Comparison of ENCODE assay signal across 24 mouse cellular contexts in genomic region chr13:43975281-43975680, GRCm38 (mm10).
"Had no signal": no experiment of that assay in that cellular context is flagged by ENCODE, and none has a peak within 500 bp of the region (broad histone marks: within the 10 kb centered on the region; RNA-seq: fewer than 3 reads in every experiment).

No protein-coding gene starts in this region.

- H3K27ac ChIP-seq: heart, embryonic 10.5 days; hindbrain, embryonic 13.5 days; hindbrain, embryonic 15.5 days; kidney, embryonic 15.5 days; kidney, postnatal 0 days; liver, embryonic 13.5 days; liver, embryonic 15.5 days had no signal

- H3K9me3 ChIP-seq: heart, embryonic 10.5 days; heart, embryonic 12.5 days; hindbrain, embryonic 13.5 days; hindbrain, embryonic 15.5 days; kidney, embryonic 15.5 days; liver, embryonic 13.5 days; liver, embryonic 15.5 days had no signal

- ATAC-seq: intestine, embryonic 16.5 days had no signal

- DNase-seq: gastrocnemius, postnatal 14 days; gastrocnemius, postnatal 36 days; heart, adult 18-20 months; heart, postnatal 10 days; heart, postnatal 36 days; kidney, adult 11 months; kidney, adult 2 months; kidney, adult 9 months; kidney, postnatal 14 days; kidney, postnatal 36 days; layer of hippocampus, adult 9-11 months; layer of hippocampus, postnatal 36 days; left cerebral cortex, postnatal 4 days; liver; liver, embryonic 13.5 days had no signal

- H3K36me3 ChIP-seq: heart, embryonic 10.5 days; heart, embryonic 12.5 days; hindbrain, embryonic 13.5 days; hindbrain, embryonic 15.5 days; kidney, embryonic 15.5 days; limb, embryonic 12.5 days; liver, embryonic 13.5 days; liver, embryonic 15.5 days had no signal

- H3K9ac ChIP-seq: heart, embryonic 12.5 days; hindbrain, embryonic 13.5 days; hindbrain, embryonic 15.5 days; kidney, embryonic 15.5 days; limb, embryonic 12.5 days; liver, embryonic 13.5 days; liver, embryonic 15.5 days had no signal

- H3K4me2 ChIP-seq: heart, embryonic 12.5 days; hindbrain, embryonic 13.5 days; hindbrain, embryonic 15.5 days; kidney, embryonic 15.5 days; limb, embryonic 12.5 days; liver, embryonic 13.5 days; liver, embryonic 15.5 days had no signal

- H3K4me1 ChIP-seq: heart, embryonic 10.5 days; hindbrain, embryonic 15.5 days; kidney, embryonic 15.5 days; limb, embryonic 12.5 days; liver, embryonic 13.5 days; liver, embryonic 15.5 days had no signal

- H3K27me3 ChIP-seq: heart, embryonic 12.5 days; hindbrain, embryonic 13.5 days; hindbrain, embryonic 15.5 days; kidney, embryonic 15.5 days; limb, embryonic 12.5 days; liver, embryonic 13.5 days; liver, embryonic 15.5 days had no signal

- H3K4me3 ChIP-seq: heart, embryonic 10.5 days; heart, embryonic 12.5 days; hindbrain, embryonic 13.5 days; hindbrain, embryonic 15.5 days; kidney, embryonic 15.5 days; limb, embryonic 12.5 days; liver, embryonic 13.5 days; liver, embryonic 15.5 days had no signal
